Mouse (Mus musculus) intestine, embryonic 14.5 days (tissue): ENCODE measurements at regions not wholly inside any gene's neighbourhood (a gene's known extent, or its start where the extent isn't known, plus 50 kb on each side); places are given as distances from the start of the nearest gene placed in this dataset.
A peak's percentile ranks its signal among the peaks of the same experiment; 100 is the strongest.

Experiments
- ATAC-seq: fragments of 200-750 bp; cut with Nextera tagmentation; replicated peaks from 2 replicates; pipeline ENCODE4 v1.8.0; 2017; ENCODE audit warnings: low read depth, moderate number of reproducible peaks, moderate TSS enrichment, moderate library complexity; ENCODE audit not compliant: low FRiP score, low TSS enrichment
- DNase-seq: peaks from one replicate; pipeline ENCODE4 v3.0.0-alpha.2; 2018; ENCODE audit warnings: low spot score
- H3K27ac ChIP-seq: fragments of 300-500 bp; sonication (generic); 2 replicates; pipeline ENCODE4 v1.5.1; 2014; ENCODE audit warnings: low read depth, mild to moderate bottlenecking, control low read depth
- H3K27me3 ChIP-seq: fragments of 300-500 bp; sonication (generic); replicated peaks from 2 replicates; pipeline ENCODE4 v1.6.1; 2014; ENCODE audit warnings: low read length, control low read depth; ENCODE audit not compliant: control insufficient read depth, insufficient read depth
- H3K36me3 ChIP-seq: fragments of 300-500 bp; sonication (generic); 2 replicates; pipeline ENCODE4 v1.6.1; 2014; ENCODE audit warnings: low read length, control low read depth; ENCODE audit not compliant: control insufficient read depth, insufficient read depth
- H3K4me1 ChIP-seq: fragments of 300-500 bp; sonication (generic); replicated peaks from 2 replicates; pipeline ENCODE4 v1.6.1; 2014; ENCODE audit warnings: low read length, control low read depth, mixed read lengths; ENCODE audit not compliant: control insufficient read depth, insufficient read depth
- H3K4me2 ChIP-seq: fragments of 300-500 bp; sonication (generic); 2 replicates; pipeline ENCODE4 v1.6.1; 2014; ENCODE audit warnings: low read length
- H3K4me3 ChIP-seq: fragments of 300-500 bp; sonication (generic); 2 replicates; pipeline ENCODE4 v1.5.1; 2014; ENCODE audit warnings: low read depth, low read length, control low read depth, mixed read lengths
- H3K9ac ChIP-seq: fragments of 300-500 bp; sonication (generic); 2 replicates; pipeline ENCODE4 v1.6.1; 2014; ENCODE audit warnings: mild to moderate bottlenecking, low read length
- H3K9me3 ChIP-seq: fragments of 300-500 bp; sonication (generic); 2 replicates; pipeline ENCODE4 v1.6.1; 2016; ENCODE audit warnings: low read length, control low read depth; ENCODE audit not compliant: control insufficient read depth
- WGBS: fragments of 180-500 bp; shearing (Covaris S2); extraction: QIAGEN DNeasy Blood & Tissue Kit; methylation state at CpG from one replicate; pipeline ENCODE4 v1.1.7; 2014; 5-methylcytosine and 5-hydroxymethylcytosine counted together

DNA sequence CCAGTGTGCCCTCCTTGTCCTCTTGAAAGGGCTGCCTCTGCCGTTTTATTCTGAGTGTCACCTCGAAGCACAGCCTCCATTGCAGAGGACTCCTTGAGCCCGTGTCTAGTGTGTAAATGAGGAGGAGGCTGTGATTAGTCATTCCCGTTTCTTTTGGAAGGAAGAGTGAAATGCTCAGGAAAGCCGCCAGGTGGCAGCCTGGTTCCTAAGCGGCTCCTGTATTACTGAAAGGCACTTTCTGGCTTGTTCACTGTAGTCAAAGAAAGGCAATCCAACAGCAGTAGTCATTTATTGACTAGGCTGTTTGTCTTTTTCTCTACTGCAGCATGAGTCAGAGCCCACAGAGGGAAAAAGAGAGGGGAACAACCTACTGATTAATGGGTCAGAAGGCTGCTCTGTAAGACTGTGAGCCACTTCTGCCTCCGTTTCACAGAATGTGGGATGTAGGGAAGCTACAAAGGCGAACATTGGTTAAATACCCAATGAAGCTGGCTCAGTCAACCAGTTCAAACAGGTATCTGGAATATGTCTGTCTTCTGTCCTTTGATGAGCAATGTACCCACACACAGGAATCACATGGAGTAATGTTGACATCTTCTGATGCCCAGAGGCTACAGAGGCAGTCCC, 103.2 kb upstream of the Cwc22 start:
- Histone ChIP-seq H3K27me3 (no peaks in the 10 kb centered on the region), H3K4me3 (0 out of 2 replicates have a peak overlapping the region, but pooled peaks have one; percentile 0), H3K9me3 (no peaks in the 10 kb centered on the region), H3K9ac (no peak overlapping the region), H3K4me1 (peaks cover 6% of the 10 kb centered on the region), H3K36me3 (no peaks in the 10 kb centered on the region), H3K4me2 (peak overlapping the region; percentile 46), H3K27ac (no peak overlapping the region)
- 18% methylated on average over 8 of the region's 8 CpGs for WGBS
- DNase-seq (peak; percentile 85), ATAC-seq (peak; percentile 82)

DNA sequence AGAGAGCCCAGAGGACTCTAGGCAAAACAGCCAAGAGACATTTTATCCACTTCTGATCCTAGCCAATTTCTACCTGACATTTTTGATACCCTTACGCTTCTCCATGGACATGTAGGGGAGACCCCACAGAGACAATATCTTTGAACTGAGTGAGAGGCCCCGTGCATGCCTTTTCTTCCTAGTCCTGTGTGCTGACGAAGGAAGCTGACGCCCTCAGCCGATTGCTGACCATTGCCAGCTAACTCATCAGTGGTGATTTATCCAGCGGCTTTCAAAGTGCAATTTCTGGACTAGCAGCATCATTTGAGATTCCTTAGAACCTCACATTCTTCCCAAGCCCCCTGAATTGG, 102.5 kb upstream of the Cwc22 start:
- H3K9ac ChIP-seq, result no peak overlapping the region
- no peaks in the 10 kb centered on the region for H3K36me3 ChIP-seq
- WGBS, result 38% methylated on average over 6 of the region's 6 CpGs
- 0 out of 2 replicates have a peak overlapping the region, but pooled peaks have one; percentile 0 for H3K4me3 ChIP-seq
- H3K4me1 ChIP-seq, result peaks cover 6% of the 10 kb centered on the region
- no peak overlapping the region for H3K27ac ChIP-seq
- no peaks in the 10 kb centered on the region for H3K27me3 ChIP-seq
- ATAC-seq (peak; percentile 33; the same call in 1 of the 2 replicates), DNase-seq (peak; percentile 65)
- peak overlapping the region; percentile 46 for H3K4me2 ChIP-seq
- H3K9me3 ChIP-seq, result no peaks in the 10 kb centered on the region

DNA sequence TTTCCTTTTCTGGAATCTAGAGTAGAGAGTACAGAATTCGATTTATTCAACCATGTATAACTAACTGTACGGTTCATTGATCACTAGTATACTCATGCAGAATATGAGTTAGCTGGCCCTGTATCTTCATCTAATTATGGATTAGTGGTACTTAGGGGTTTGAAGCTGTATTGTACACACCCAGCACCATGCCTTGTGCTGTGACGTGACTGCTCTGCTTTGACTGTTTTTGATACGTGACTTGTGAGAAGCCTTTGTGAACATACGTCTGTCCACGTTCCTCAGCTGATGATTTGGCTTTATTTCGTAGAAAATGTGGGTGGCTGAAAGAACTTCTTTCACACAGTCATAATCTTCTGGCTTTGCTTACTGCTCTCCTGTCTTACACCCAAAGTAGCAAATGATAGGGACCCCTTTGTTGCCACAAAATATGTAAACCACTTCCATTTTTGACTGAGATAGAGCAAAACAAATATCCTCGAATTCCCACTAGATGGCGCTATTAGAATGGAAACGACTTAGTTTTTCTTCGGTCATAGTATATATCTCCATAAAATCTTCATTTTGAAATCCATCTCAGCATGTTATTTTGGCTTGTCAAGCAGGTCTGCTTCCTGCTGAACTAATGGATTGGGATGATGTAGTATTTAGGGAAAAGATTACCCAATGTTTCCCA, 102.0 kb upstream of the Cwc22 start:
- ATAC-seq (peak; percentile 22; the same call in 1 of the 2 replicates), DNase-seq (no peak)
- H3K4me1 ChIP-seq, result peaks cover 6% of the 10 kb centered on the region
- H3K36me3 ChIP-seq, result no peaks in the 10 kb centered on the region
- WGBS, result 43% methylated on average over 11 of the region's 11 CpGs
- H3K27me3 ChIP-seq, result no peaks in the 10 kb centered on the region
- H3K4me2 ChIP-seq, result peak overlapping the region; percentile 46
- H3K9ac ChIP-seq, result no peak overlapping the region
- no peaks in the 10 kb centered on the region for H3K9me3 ChIP-seq
- no peak overlapping the region for H3K27ac ChIP-seq
- no peak overlapping the region for H3K4me3 ChIP-seq

DNA sequence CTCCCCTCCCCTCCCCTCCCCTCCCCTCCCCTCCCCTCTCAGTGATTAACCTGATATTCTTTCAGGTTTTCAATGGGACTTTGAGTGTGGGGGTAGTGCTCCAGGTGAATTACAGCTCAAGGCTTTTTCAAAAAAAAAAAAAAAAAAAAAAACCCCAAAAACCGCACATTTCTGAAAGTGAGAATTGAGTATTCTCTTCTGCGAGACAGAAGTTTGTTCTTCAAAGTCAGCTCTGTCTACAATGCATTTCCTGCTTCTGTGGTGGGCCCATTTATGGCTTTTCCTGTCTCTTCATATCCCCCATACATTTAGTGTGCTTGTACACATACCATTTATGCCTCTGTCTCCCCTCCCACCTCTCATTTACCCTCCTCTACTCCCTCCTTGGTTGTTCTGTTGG, 81.1 kb upstream of the Cwc22 start:
- WGBS, result 66% methylated on average over 2 of the region's 2 CpGs
- H3K4me2 ChIP-seq, result no peak overlapping the region

DNA sequence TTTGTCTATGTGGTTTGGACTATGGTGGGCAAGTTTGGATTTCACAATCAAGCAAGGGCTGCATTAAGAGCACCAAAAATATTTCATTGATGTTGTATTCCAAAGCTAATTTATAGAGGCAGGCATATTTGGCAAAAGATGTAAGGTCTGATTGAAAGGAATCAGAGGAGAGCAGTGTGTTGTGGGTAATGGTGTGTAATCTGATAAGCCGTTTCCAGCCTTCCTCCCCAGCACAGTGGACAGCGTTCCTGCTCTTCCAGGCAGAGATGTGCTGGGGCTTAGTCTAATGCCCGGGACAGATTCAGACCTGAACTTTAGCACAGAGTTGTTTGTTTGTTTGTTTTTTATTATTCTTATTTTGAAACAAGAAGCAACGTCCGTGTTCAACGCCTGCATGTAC, 80.6 kb upstream of the Cwc22 start:
- no peak overlapping the region for H3K4me3 ChIP-seq
- H3K27me3 ChIP-seq, result no peaks in the 10 kb centered on the region
- H3K4me2 ChIP-seq, result no peak overlapping the region
- no peak overlapping the region for H3K9ac ChIP-seq
- DNase-seq (no peak), ATAC-seq (no peak)
- H3K9me3 ChIP-seq, result no peaks in the 10 kb centered on the region
- no peaks in the 10 kb centered on the region; the same call in 1 of the 2 replicates for H3K4me1 ChIP-seq
- no peak overlapping the region for H3K27ac ChIP-seq
- no peaks in the 10 kb centered on the region for H3K36me3 ChIP-seq
- 47% methylated on average over 6 of the region's 6 CpGs for WGBS

More for the DNA sequence above, 81.1 kb upstream of the Cwc22 start:
- no peaks in the 10 kb centered on the region for H3K9me3 ChIP-seq
- no peaks in the 10 kb centered on the region for H3K27me3 ChIP-seq
- no peak overlapping the region for H3K27ac ChIP-seq
- DNase-seq (no peak), ATAC-seq (no peak)
- H3K4me3 ChIP-seq, result no peak overlapping the region
- H3K4me1 ChIP-seq, result no peaks in the 10 kb centered on the region
- no peaks in the 10 kb centered on the region for H3K36me3 ChIP-seq
- H3K9ac ChIP-seq, result no peak overlapping the region

DNA sequence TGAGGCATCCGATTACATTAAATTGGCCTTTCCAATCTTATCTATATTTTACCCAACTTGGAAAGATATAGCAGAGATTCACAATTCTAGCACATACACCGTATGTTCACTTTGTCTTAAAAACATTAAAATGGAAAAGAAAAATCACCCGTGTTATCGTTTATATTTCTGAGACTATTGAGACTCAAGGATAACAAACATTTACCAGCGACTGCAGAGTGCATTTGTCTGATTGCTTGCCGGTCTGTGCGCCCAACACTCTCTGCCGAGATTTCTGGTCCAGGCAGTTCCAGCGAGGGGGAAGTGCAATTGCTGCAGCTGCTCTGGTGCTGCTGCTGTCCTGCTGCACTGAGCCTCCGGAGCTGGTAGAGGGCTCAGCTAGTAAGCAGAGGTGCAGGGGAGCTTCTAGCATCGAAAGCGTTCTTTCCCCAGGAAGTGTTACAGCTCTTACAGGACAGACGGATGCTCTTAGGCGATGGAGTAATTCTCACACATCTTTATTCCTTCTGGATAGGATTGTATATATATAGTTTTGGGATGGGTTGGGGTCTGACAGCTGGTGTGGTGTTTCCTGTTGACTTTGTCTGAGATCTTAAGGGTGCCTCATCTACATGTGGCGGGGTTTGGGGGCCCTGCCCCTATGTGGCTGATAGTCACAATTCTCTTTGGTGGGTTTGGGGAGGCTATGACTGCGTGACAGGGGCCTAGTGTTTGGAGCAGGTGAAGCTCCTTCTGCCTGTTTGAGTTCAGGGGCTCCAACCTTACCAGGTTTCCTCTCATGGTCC, 79.7 kb upstream of the Cwc22 start:
- DNase-seq (no peak), ATAC-seq (no peak)
- H3K4me2 ChIP-seq, result 0 out of 2 replicates have a peak overlapping the region, but pooled peaks have one; percentile 6
- H3K4me3 ChIP-seq, result no peak overlapping the region
- H3K9me3 ChIP-seq, result no peaks in the 10 kb centered on the region
- no peak overlapping the region for H3K27ac ChIP-seq
- no peak overlapping the region for H3K9ac ChIP-seq
- no peaks in the 10 kb centered on the region for H3K36me3 ChIP-seq
- H3K27me3 ChIP-seq, result no peaks in the 10 kb centered on the region
- no peaks in the 10 kb centered on the region; the same call in 1 of the 2 replicates for H3K4me1 ChIP-seq
- WGBS, result 48% methylated on average over 16 of the region's 16 CpGs

DNA sequence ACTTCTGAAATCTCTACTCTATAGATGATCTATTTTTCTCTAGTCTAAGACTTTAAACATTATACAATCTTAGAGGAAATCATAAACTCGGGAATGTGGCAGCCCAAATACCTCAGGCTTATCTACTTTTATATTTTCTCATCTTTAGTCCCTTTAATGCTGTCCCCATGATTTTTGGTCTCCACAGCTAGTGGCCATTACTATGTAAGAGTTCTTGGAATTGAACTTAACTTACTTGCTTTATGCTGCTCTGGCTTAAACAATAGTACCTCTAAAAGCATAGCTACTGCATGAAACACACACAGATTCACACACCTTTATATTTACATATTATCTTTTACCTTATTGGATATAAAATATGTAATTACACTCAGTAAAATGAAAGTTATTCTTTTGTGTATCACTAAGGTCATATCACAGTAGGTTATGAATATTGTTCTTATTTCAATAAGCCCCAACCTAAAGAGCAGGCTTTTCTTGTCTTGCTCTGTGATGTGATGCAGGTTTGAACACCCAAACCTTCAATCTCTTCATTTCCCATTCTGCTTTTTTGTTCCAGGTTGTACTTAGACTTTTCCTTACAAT, 78.9 kb upstream of the Cwc22 start:
- 67% methylated on average over 1 of the region's 1 CpGs for WGBS
- no peak overlapping the region for H3K4me2 ChIP-seq
- DNase-seq (no peak), ATAC-seq (no peak)
- no peaks in the 10 kb centered on the region for H3K9me3 ChIP-seq
- H3K9ac ChIP-seq, result no peak overlapping the region
- no peak overlapping the region for H3K27ac ChIP-seq
- no peaks in the 10 kb centered on the region; the same call in 1 of the 2 replicates for H3K4me1 ChIP-seq
- H3K4me3 ChIP-seq, result no peak overlapping the region
- no peaks in the 10 kb centered on the region for H3K36me3 ChIP-seq
- H3K27me3 ChIP-seq, result no peaks in the 10 kb centered on the region

DNA sequence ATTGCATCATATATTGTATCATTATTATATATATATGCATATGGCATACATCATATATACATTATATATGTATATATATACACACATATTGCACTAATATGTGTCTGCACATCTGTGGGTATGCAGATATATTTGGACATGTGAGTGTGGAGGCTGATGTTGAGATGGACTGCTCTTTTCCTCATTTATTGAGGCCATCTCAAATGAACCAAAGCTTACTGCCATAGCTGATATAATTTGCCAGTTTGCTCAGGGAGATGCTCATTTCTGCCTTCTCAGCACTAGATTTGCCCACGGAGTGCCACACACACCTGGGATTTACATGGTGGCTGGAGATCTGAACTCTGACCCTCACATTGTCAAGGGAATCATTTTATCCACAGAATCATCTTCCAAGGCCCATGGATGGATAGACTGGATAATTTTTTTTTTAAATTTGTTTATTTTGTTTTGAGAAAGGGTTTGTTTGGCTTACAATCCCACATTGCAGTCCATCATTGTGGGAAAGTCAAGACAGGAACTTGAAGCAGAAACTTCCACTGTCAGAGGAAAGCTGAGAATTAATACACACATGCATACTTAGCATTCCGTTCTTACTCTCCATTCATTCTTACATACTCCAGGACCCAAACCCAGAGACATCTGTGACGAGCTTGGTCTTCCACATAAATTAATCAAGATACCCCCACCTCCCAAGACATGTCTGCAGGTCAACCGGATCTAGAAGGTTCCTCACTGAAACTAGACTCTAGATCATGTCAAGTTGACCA, 77.9 kb upstream of the Cwc22 start:
- Histone ChIP-seq H3K4me3 (no peak overlapping the region), H3K9me3 (no peaks in the 10 kb centered on the region), H3K4me2 (no peak overlapping the region), H3K4me1 (no peaks in the 10 kb centered on the region; the same call in 1 of the 2 replicates), H3K27me3 (no peaks in the 10 kb centered on the region), H3K27ac (no peak overlapping the region), H3K9ac (no peak overlapping the region), H3K36me3 (no peaks in the 10 kb centered on the region)
- WGBS, result 47% methylated on average over 4 of the region's 4 CpGs
- DNase-seq (no peak), ATAC-seq (no peak)
